In genomic region chr5:113633037-113633714, GRCm38 (mm10) we compare ENCODE assay signal across 13 mouse cellular contexts. TPM values are rescaled to one million over a fixed set of nuclear protein-coding genes. Genes with fewer than 3 reads are reported as not detected.
DNase-seq lines count a peak whose midpoint lies in the region; ATAC-seq and TF ChIP-seq lines count a peak whose summit lies in the region.
"Had no signal": no experiment of that assay in that cellular context is flagged by ENCODE, and none has a peak within 500 bp of the region (broad histone marks: within the 10 kb centered on the region; RNA-seq: fewer than 3 reads in every experiment).

No protein-coding gene starts in this region.

- H3K27me3 ChIP-seq in kidney, embryonic 14.5 days (ENCODE audit: control insufficient read depth, insufficient read depth, low read length) = no peaks in the 10 kb centered on the region
- H3K27me3 ChIP-seq in forebrain, embryonic 10.5 days (ENCODE audit: poor library complexity, severe bottlenecking) = no peaks in the 10 kb centered on the region
- H3K27me3 ChIP-seq in cerebellum, adult 2 months (ENCODE audit: control insufficient read depth, insufficient read depth, low read length) = no peaks in the 10 kb centered on the region
- H3K27me3 ChIP-seq: stomach, embryonic 15.5 days had no signal

- no peak for TF ChIP-seq CTCF in gastrocnemius, adult 2 months (IDR thresholded peaks at IDR 0.05)
- TF ChIP-seq CTCF in lung, adult 2 months (IDR thresholded peaks at IDR 0.05; ENCODE audit: insufficient read depth, low read length) = no peak
- TF ChIP-seq CTCF in cerebellum, adult 2 months (IDR thresholded peaks at IDR 0.05; ENCODE audit: borderline replicate concordance, insufficient read depth, low read depth, low read length) = no peak

- H3K27ac ChIP-seq in gastrocnemius, adult 2 months = peak overlapping the region; percentile 67
- H3K27ac ChIP-seq in kidney, embryonic 14.5 days (ENCODE audit: low read depth, low read length) = peak overlapping the region; percentile 57; the same call in 1 of the 2 replicates
- H3K27ac ChIP-seq in forebrain, embryonic 10.5 days = no peak overlapping the region
- no peak overlapping the region for H3K27ac ChIP-seq in cerebellum, adult 2 months (ENCODE audit: insufficient read depth, low read length)
- H3K27ac ChIP-seq: stomach, embryonic 15.5 days had no signal

- intact Hi-C loops in gastrocnemius, adult 2 months (cut with DNase I) = no loop called here

- no peak for ATAC-seq in kidney, embryonic 14.5 days (ENCODE audit: low FRiP score, low TSS enrichment)

- peaks cover 38% of the 10 kb centered on the region for H3K4me1 ChIP-seq in kidney, embryonic 14.5 days (ENCODE audit: control insufficient read depth, insufficient read depth, low read length)
- H3K4me1 ChIP-seq in lung, adult 2 months (ENCODE audit: control insufficient read depth, insufficient read depth, low read length) = peaks cover 12% of the 10 kb centered on the region
- H3K4me1 ChIP-seq in forebrain, embryonic 10.5 days = peaks cover 36% of the 10 kb centered on the region
- H3K4me1 ChIP-seq in cerebellum, adult 2 months (ENCODE audit: control insufficient read depth, insufficient read depth, low read length) = peaks cover 38% of the 10 kb centered on the region

- TF ChIP-seq POLR2A in lung, adult 2 months (IDR thresholded peaks at IDR 0.05; ENCODE audit: borderline replicate concordance, extremely low read depth, low read depth, low read length) = no peak
- no peak for TF ChIP-seq POLR2A in cerebellum, adult 2 months (IDR thresholded peaks at IDR 0.05; ENCODE audit: borderline replicate concordance, insufficient read depth, low read length)

- DNase-seq in gastrocnemius, adult 2 months = peak; percentile 63
- DNase-seq in gastrocnemius, adult 8-10 months (ENCODE audit: low spot score in 2 of 2) = no peak
- peak; percentile 39 for DNase-seq in 3134 (ENCODE audit: extremely low read depth, insufficient read length, low spot score)
- DNase-seq in lung, adult 2 months = peak; percentile 42
- DNase-seq in forebrain, embryonic 10.5 days (ENCODE audit: extremely low spot score, low spot score) = no peak
- no peak for DNase-seq in cerebellum, adult 2 months
- DNase-seq in thymus, postnatal 10 days (ENCODE audit: low spot score in 2 of 2) = no peak
- DNase-seq: cerebellum, adult 18-20 months; liver, postnatal 0 days had no signal

- 9% methylated on average over 9 of the region's 9 CpGs for WGBS in kidney, embryonic 14.5 days
- 36% methylated on average over 9 of the region's 9 CpGs for WGBS in lung, adult 2 months
- 76% methylated on average over 9 of the region's 9 CpGs for WGBS in forebrain, embryonic 10.5 days
- WGBS in cerebellum, adult 2 months = 83% methylated on average over 9 of the region's 9 CpGs

- peak overlapping the region; percentile 17; the same call in 1 of the 2 replicates for H3K4me3 ChIP-seq in gastrocnemius, adult 2 months
- H3K4me3 ChIP-seq in kidney, embryonic 14.5 days (ENCODE audit: low read length) = no peak overlapping the region
- H3K4me3 ChIP-seq in lung, adult 2 months (replicated peaks; ENCODE audit: extremely low read depth, low read depth, low read length) = no peak overlapping the region
- H3K4me3 ChIP-seq in forebrain, embryonic 10.5 days = no peak overlapping the region
- H3K4me3 ChIP-seq in cerebellum, adult 2 months (replicated peaks; ENCODE audit: insufficient read depth, low read depth, low read length) = no peak overlapping the region
- H3K4me3 ChIP-seq: erythroblast, embryonic 14.5 days; stomach, embryonic 15.5 days had no signal

- no peak overlapping the region for H3K9ac ChIP-seq in kidney, embryonic 14.5 days (ENCODE audit: low read depth, low read length)
- H3K9ac ChIP-seq: liver, postnatal 0 days; stomach, embryonic 15.5 days had no signal

- H3K9me3 ChIP-seq in kidney, embryonic 14.5 days (ENCODE audit: control insufficient read depth, low read length) = no peaks in the 10 kb centered on the region
- H3K9me3 ChIP-seq in forebrain, embryonic 10.5 days = no peaks in the 10 kb centered on the region
- H3K9me3 ChIP-seq: stomach, embryonic 15.5 days had no signal

- H3K36me3 ChIP-seq in kidney, embryonic 14.5 days (ENCODE audit: control insufficient read depth, insufficient read depth, low read length) = no peaks in the 10 kb centered on the region
- no peaks in the 10 kb centered on the region for H3K36me3 ChIP-seq in forebrain, embryonic 10.5 days (replicated peaks)
- H3K36me3 ChIP-seq: stomach, embryonic 15.5 days had no signal

- 0 out of 2 replicates have a peak overlapping the region, but pooled peaks have one; percentile 10 for H3K4me2 ChIP-seq in kidney, embryonic 14.5 days (replicated peaks; ENCODE audit: low read depth, low read length)
- H3K4me2 ChIP-seq: stomach, embryonic 15.5 days had no signal

RNA-seq across cellular contexts. Expression of gene Cmklr1, which starts 17.1 kb away (rescaled TPM):
- total RNA-seq in gastrocnemius, adult 2 months (2021) = 10 to 100 TPM; 10.8 to 17.1 TPM
- total RNA-seq in gastrocnemius, adult 8-10 months (2022) = 10 to 100 TPM in 1 of 4 experiments, 1 to 10 TPM in 3; 6.6 to 11.3 (median 8.4) TPM
- 3.6 and 4.9 TPM in 2 replicates for polyA plus RNA-seq in kidney, embryonic 14.5 days (2014; fragmentation: Nextera tagmentation; extraction: Ambion mirVana)
- 271 and 341 TPM in 2 replicates for polyA plus RNA-seq in lung, adult 2 months (2012; rRNA removed)
- polyA plus RNA-seq in forebrain, embryonic 10.5 days (2016; fragmentation: Nextera tagmentation; extraction: Ambion mirVana) = 0.32 and 0.98 TPM in 2 replicates
- 2.2 and 3.0 TPM in 2 replicates for polyA plus RNA-seq in cerebellum, adult 2 months (2012; rRNA removed)
- total RNA-seq: CH12.LX had no signal
- polyA plus RNA-seq: erythroblast, embryonic 14.5 days had no signal

Comparison
In these comparisons a context has a peak if more than half of its experiments do, and no peak if none do; other contexts are left out.
1. DNase-seq: peak in gastrocnemius, adult 2 months (single experiment), 3134 (single experiment) and lung, adult 2 months (single experiment); none in gastrocnemius, adult 8-10 months (0 of 2), forebrain, embryonic 10.5 days (single experiment), cerebellum, adult 2 months (0 of 2) and thymus, postnatal 10 days (0 of 2).
2. H3K27ac ChIP-seq: peak in gastrocnemius, adult 2 months (single experiment) and kidney, embryonic 14.5 days (single experiment); none in forebrain, embryonic 10.5 days (single experiment) and cerebellum, adult 2 months (single experiment).
3. RNA of gene Cmklr1, which starts 17.1 kb away (polyA plus RNA-seq): 271 to 341 TPM in lung, adult 2 months; 3.6 to 4.9 TPM in kidney, embryonic 14.5 days, 2.2 to 3.0 TPM in cerebellum, adult 2 months and 0.32 to 0.98 TPM in forebrain, embryonic 10.5 days; every median in the first group is over 10 times any median in the second.